Mouse (Mus musculus) heart, adult 2 months (tissue): ENCODE measurements at regions not wholly inside any gene's neighbourhood (a gene's known extent, or its start where the extent isn't known, plus 50 kb on each side); places are given as distances from the start of the nearest gene placed in this dataset.

ENCODE experiments used
- DNase-seq, 2 experiments: peaks; one replicate each; pipeline ENCODE4 v3.0.0; 2021
- H3K27ac ChIP-seq: fragments of 200-600 bp; 2 replicates; pipeline ENCODE4 v1.8.1; 2022
- H3K27me3 ChIP-seq: fragments of 200-500 bp; 2 replicates; pipeline ENCODE4 v1.6.1; 2012; ENCODE audit warnings: mild to moderate bottlenecking, low read length, inconsistent platforms, mixed read lengths; ENCODE audit not compliant: control insufficient read depth, insufficient read depth
- H3K36me3 ChIP-seq: fragments of 200-500 bp; 2 replicates; pipeline ENCODE4 v1.6.1; 2012; ENCODE audit warnings: low read length, inconsistent platforms; ENCODE audit not compliant: control insufficient read depth, insufficient read depth
- H3K4me1 ChIP-seq: fragments of 200-500 bp; 2 replicates; pipeline ENCODE4 v1.6.1; 2011; ENCODE audit warnings: low read length; ENCODE audit not compliant: control insufficient read depth, insufficient read depth
- H3K4me3 ChIP-seq: fragments of 200-600 bp; 2 replicates; pipeline ENCODE4 v1.8.1; 2022
- H3K79me2 ChIP-seq: fragments of 200-500 bp; replicated peaks from 2 replicates; pipeline ENCODE4 v1.6.1; 2012; ENCODE audit warnings: mild to moderate bottlenecking, inconsistent platforms, low read length, moderate library complexity, mixed read lengths; ENCODE audit not compliant: control insufficient read depth, insufficient read depth
- H3K9ac ChIP-seq: fragments of 200-500 bp; 2 replicates; pipeline ENCODE4 v1.6.1; 2012; ENCODE audit warnings: low read depth, mild to moderate bottlenecking, control low read depth, inconsistent platforms, low read length, mixed read lengths
- CTCF ChIP-seq: fragments of 200-600 bp; IDR thresholded peaks from 2 replicates; pipeline ENCODE4 v1.8.1; 2022; ENCODE audit warnings: antibody characterized with exemption, mild to moderate bottlenecking, moderate library complexity
- EP300 ChIP-seq: fragments of 200-500 bp; IDR thresholded peaks from 2 replicates; pipeline ENCODE4 v1.6.1; 2011; ENCODE audit warnings: low read depth, low read length, control low read depth; ENCODE audit not compliant: insufficient read depth
- POLR2A ChIP-seq: fragments of 200-500 bp; IDR thresholded peaks from 2 replicates; pipeline ENCODE4 v1.6.1; 2011; ENCODE audit warnings: mild to moderate bottlenecking, low read depth, low read length, control low read depth; ENCODE audit not compliant: insufficient read depth
- WGBS: fragments of 180-500 bp; shearing (Covaris S2); methylation state at CpG from one replicate; pipeline ENCODE4 v1.1.7; 2018; 5-methylcytosine and 5-hydroxymethylcytosine counted together
- intact Hi-C: fragments of 180-260 bp; cut with DNase I; formaldehyde crosslinking; loops from one replicate; pipeline ENCODE4 v1.15.1; 2025

DNA sequence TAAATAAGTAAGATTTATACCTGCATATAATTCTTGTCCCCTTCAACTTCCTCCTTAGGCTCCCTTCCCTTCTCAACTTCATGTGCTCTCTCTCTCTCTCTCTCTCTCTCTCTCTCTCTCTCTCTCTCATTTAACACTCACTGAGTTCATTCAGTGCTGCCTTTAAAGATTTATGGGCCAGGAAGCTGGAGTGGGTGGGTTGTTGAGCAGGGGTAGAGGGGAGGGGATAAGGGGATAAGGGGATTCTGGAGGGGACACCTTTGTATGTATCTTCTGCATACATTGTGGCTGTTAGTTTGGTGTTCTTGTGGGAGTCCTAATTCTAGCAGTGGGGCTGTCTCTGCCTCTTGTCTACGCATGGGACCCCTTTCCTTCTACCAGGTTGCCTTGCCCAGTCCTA is 138.3 kb downstream of the Otol1 start:
- WGBS = 67% methylated on average over 1 of the region's 1 CpGs
- Histone ChIP-seq H3K27me3 (no peaks in the 10 kb centered on the region), H3K36me3 (no peaks in the 10 kb centered on the region), H3K79me2 (no peaks in the 10 kb centered on the region), H3K27ac (no peak overlapping the region), H3K9ac (no peak overlapping the region), H3K4me3 (no peak overlapping the region), H3K4me1 (no peaks in the 10 kb centered on the region)
- intact Hi-C loops = no loop called here
- no peak for DNase-seq
- TF ChIP-seq POLR2A = no peak
- no peak for TF ChIP-seq EP300
- TF ChIP-seq CTCF = no peak

GRCm38 (mm10) chr3:70151156-70151555 is 143.7 kb downstream of the Otol1 start:
- no peak for DNase-seq
- Histone ChIP-seq H3K4me3 (no peak overlapping the region), H3K27me3 (no peaks in the 10 kb centered on the region), H3K4me1 (no peaks in the 10 kb centered on the region), H3K9ac (no peak overlapping the region), H3K79me2 (no peaks in the 10 kb centered on the region), H3K27ac (no peak overlapping the region), H3K36me3 (no peaks in the 10 kb centered on the region)
- TF ChIP-seq EP300 (no peak), POLR2A (no peak), CTCF (no peak)
- intact Hi-C loops = no loop called here
- 49% methylated on average over 5 of the region's 5 CpGs for WGBS

GRCm38 (mm10) chr3:70160043-70160442 is 152.6 kb downstream of the Otol1 start:
- Histone ChIP-seq H3K4me1 (no peaks in the 10 kb centered on the region), H3K4me3 (no peak overlapping the region), H3K79me2 (no peaks in the 10 kb centered on the region), H3K27ac (no peak overlapping the region), H3K27me3 (no peaks in the 10 kb centered on the region), H3K36me3 (no peaks in the 10 kb centered on the region), H3K9ac (no peak overlapping the region)
- intact Hi-C loops = no loop called here
- WGBS = 71% methylated on average over 9 of the region's 9 CpGs
- DNase-seq = no peak
- TF ChIP-seq CTCF (no peak), POLR2A (no peak)

DNA sequence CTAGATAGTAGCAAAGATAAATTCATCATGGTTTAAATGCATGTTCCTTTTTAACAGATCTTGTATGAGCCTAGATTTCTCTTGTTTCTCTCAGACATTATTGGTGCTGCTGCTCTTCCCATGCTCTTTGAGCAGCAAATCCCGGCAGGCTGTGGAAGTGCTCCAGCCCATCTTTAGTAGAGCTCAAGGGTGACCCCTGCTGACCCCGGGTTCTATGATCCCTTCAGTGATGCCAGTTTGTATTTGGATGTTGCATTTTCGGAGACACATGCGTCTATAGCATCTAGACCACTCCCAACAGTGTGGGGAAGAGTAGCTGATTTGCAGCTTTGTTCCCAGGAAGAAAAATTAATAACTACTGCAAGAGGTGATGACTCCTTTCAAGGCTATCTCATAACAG is 164.3 kb downstream of the Otol1 start:
- DNase-seq = no peak
- Histone ChIP-seq H3K4me1 (no peaks in the 10 kb centered on the region), H3K9ac (no peak overlapping the region), H3K4me3 (no peak overlapping the region), H3K36me3 (no peaks in the 10 kb centered on the region), H3K79me2 (no peaks in the 10 kb centered on the region), H3K27ac (no peak overlapping the region), H3K27me3 (no peaks in the 10 kb centered on the region)
- intact Hi-C loops = no loop called here
- 45% methylated on average over 4 of the region's 4 CpGs for WGBS
- no peak for TF ChIP-seq CTCF
- no peak for TF ChIP-seq POLR2A
- TF ChIP-seq EP300 = no peak

DNA sequence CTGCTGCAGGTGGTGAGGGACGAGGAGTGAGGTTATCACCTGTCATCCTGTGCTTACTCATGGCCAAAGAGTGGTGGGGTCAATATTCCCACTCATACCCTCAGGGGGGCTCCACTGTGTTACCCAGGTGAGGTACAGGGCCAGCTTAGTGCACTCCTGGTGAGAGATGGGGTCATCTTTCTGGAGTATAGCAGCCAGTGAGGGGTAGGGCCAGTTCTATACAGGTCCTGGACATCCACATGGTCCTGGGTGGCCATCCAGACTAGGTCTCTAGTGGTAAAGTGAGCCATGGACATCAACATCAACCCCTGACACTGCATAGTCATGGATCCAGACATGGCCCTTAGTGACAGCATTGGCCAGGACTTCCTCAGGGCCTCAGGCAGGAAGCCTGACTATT is 169.0 kb downstream of the Otol1 start:
- Histone ChIP-seq H3K36me3 (no peaks in the 10 kb centered on the region), H3K4me3 (no peak overlapping the region), H3K27ac (no peak overlapping the region), H3K4me1 (no peaks in the 10 kb centered on the region), H3K27me3 (no peaks in the 10 kb centered on the region), H3K9ac (no peak overlapping the region), H3K79me2 (no peaks in the 10 kb centered on the region)
- intact Hi-C loops = no loop called here
- 62% methylated on average over 1 of the region's 1 CpGs for WGBS
- no peak for TF ChIP-seq POLR2A
- TF ChIP-seq EP300 = no peak
- TF ChIP-seq CTCF = no peak
- no peak for DNase-seq

- DNase-seq = no peak
- 59% methylated on average over 3 of the region's 3 CpGs for WGBS
- no peak overlapping the region for H3K4me3 ChIP-seq
- H3K27me3 ChIP-seq = no peaks in the 10 kb centered on the region
- no peak overlapping the region for H3K27ac ChIP-seq
- H3K9ac ChIP-seq = no peak overlapping the region
- no peaks in the 10 kb centered on the region for H3K79me2 ChIP-seq
- no peaks in the 10 kb centered on the region for H3K36me3 ChIP-seq
- H3K4me1 ChIP-seq = no peaks in the 10 kb centered on the region
- TF ChIP-seq POLR2A = no peak
- TF ChIP-seq CTCF = no peak
- no peak for TF ChIP-seq EP300
- intact Hi-C loops = no loop called here
Measured at GRCm38 (mm10) chr3:70181611-70182010, 174.2 kb downstream of the Otol1 start.
